Mouse (Mus musculus) thymus, adult 2 months (tissue): ENCODE measurements around the gene Gm527. TPM values are rescaled to one million over a fixed set of nuclear protein-coding genes. Genes with fewer than 3 reads are reported as not detected.
A peak's percentile ranks its signal among the peaks of the same experiment; 100 is the strongest.

Experiments
- DNase-seq: peaks from one replicate; pipeline ENCODE4 v3.0.0; 2021
- H3K27ac ChIP-seq: fragments of 200-500 bp; 2 replicates; pipeline ENCODE4 v1.5.1; 2012; ENCODE audit warnings: low read length, control low read depth; ENCODE audit not compliant: control insufficient read depth, insufficient read depth
- H3K27me3 ChIP-seq: fragments of 200-500 bp; 2 replicates; pipeline ENCODE4 v1.6.1; 2012; ENCODE audit warnings: mild to moderate bottlenecking, low read length, moderate library complexity, mixed read lengths; ENCODE audit not compliant: control insufficient read depth, insufficient read depth
- H3K36me3 ChIP-seq: fragments of 200-500 bp; 2 replicates; pipeline ENCODE4 v1.6.1; 2012; ENCODE audit warnings: mild to moderate bottlenecking, low read length, moderate library complexity; ENCODE audit not compliant: control insufficient read depth, insufficient read depth
- H3K4me1 ChIP-seq: fragments of 200-500 bp; replicated peaks from 2 replicates; pipeline ENCODE4 v1.6.1; 2012; ENCODE audit warnings: low read length; ENCODE audit not compliant: control insufficient read depth, insufficient read depth
- H3K4me3 ChIP-seq: fragments of 200-500 bp; 2 replicates; pipeline ENCODE4 v1.5.1; 2012; ENCODE audit warnings: mild to moderate bottlenecking, low read length, control low read depth, moderate library complexity; ENCODE audit not compliant: control insufficient read depth, insufficient read depth
- CTCF ChIP-seq: fragments of 200-500 bp; IDR thresholded peaks from 2 replicates; pipeline ENCODE4 v1.5.1; 2012; ENCODE audit warnings: mild to moderate bottlenecking, control low read depth, low read length, moderate library complexity, borderline replicate concordance; ENCODE audit not compliant: control insufficient read depth, poor library complexity, insufficient read depth; ENCODE audit errors: extremely low read depth
- POLR2A ChIP-seq: fragments of 200-500 bp; IDR thresholded peaks from 2 replicates; pipeline ENCODE4 v1.6.1; 2012; ENCODE audit warnings: mild to moderate bottlenecking, low read length, control low read depth, moderate library complexity; ENCODE audit not compliant: control insufficient read depth, poor library complexity, insufficient read depth; ENCODE audit errors: extremely low read depth
- WGBS: fragments of 180-500 bp; shearing (Covaris S2); methylation state at CpG from one replicate; pipeline ENCODE4 v1.1.7; 2018; 5-methylcytosine and 5-hydroxymethylcytosine counted together
- polyA plus RNA-seq: library from polyadenylated mRNA; depleted of rRNA; stranded (reverse); fragments of >200 nt; gene quantifications from 2 replicates; pipeline ENCODE4 v1.2.3, GENCODE M21; 2012; rRNA removed

The Gm527 gene
- polyA plus RNA-seq, result 0.89 and 1.3 TPM in 2 replicates

DNA sequence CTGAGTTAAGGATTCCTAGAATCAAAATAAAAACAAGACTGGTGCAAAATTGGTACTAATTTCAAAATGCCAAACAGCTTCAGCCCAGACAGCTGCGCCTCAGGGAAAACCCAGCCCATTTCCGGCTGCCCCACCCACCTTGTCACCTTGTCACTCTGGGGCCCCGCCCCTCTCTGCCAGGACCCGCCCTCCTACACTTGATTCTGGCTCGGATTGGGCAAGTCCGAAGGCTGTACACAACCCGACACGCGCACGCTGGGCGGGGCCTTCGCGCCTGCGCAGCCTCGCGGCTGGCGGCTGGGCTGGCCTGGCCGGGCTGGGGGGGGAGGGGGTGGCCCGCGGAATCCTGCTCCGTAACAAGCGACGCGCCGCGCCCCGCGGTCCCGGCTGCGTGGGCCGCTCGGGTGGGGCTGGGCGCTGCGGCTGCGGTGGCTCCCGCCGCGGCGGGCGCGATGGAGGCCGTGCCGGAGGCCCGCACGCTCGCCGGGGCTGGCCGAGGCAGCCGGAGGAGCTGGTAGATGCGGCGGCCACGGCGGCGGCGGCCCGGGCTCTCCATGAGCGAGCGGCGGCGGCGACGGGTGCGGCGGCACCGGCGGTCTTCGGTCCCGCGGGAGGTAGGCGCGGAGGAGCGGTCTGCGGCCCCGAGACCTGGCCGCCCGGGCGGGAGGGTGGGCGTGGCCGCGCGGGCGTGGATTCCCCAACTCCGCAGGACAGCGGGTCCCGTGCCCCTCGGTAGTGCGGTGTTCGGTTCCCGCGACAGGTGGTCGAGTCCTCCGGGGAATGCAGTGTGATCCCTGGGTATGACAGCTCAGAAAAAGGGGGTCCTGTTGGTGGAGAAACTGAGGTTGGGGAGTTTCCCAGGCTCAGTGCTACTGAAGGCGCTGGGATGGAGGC is at the start of gene Gm527:
Gm527 (plus strand) TSS at position 329 of the 894 bp plus-strand sequence.
- Histone ChIP-seq H3K4me3 (peak within 1 kb of the TSS; percentile 47), H3K36me3 (no peaks in the 10 kb centered on the region), H3K27ac (no peak within 1 kb of the TSS), H3K4me1 (peaks cover 2% of the 10 kb centered on the region), H3K27me3 (no peaks in the 10 kb centered on the region; the same call in 1 of the 2 replicates)
- peak; percentile 29; the same call in 1 of the 2 replicates for TF ChIP-seq CTCF
- TF ChIP-seq POLR2A, result 0 out of 2 replicates have a peak, but pooled peaks have one; percentile 57
- peak; percentile 96 for DNase-seq
- under 1% methylated on average over 93 of the region's 93 CpGs for WGBS

- H3K4me3 ChIP-seq, result no peak overlapping the region
- no peak for TF ChIP-seq CTCF
- no peak for TF ChIP-seq POLR2A
- DNase-seq, result no peak
- H3K4me1 ChIP-seq, result no peaks in the 10 kb centered on the region
- no peaks in the 10 kb centered on the region for H3K36me3 ChIP-seq
- 62% methylated on average over 4 of the region's 4 CpGs for WGBS
- H3K27ac ChIP-seq, result no peak overlapping the region
- H3K27me3 ChIP-seq, result no peaks in the 10 kb centered on the region
Measured at GRCm38 (mm10) chr12:64871103-64871502, 46.6 kb upstream of the Gm527 start.

- TF ChIP-seq CTCF (no peak), POLR2A (no peak)
- no peak overlapping the region for H3K27ac ChIP-seq
- H3K4me1 ChIP-seq, result no peaks in the 10 kb centered on the region
- H3K36me3 ChIP-seq, result no peaks in the 10 kb centered on the region
- H3K4me3 ChIP-seq, result no peak overlapping the region
- peak; percentile 45 for DNase-seq
- 55% methylated on average over 4 of the region's 4 CpGs for WGBS
- no peaks in the 10 kb centered on the region for H3K27me3 ChIP-seq
Measured at GRCm38 (mm10) chr12:64897060-64897730, 20.5 kb upstream of the Gm527 start.

- Histone ChIP-seq H3K36me3 (no peaks in the 10 kb centered on the region), H3K27ac (no peak overlapping the region), H3K4me3 (no peak overlapping the region), H3K4me1 (no peaks in the 10 kb centered on the region), H3K27me3 (no peaks in the 10 kb centered on the region)
- TF ChIP-seq CTCF (no peak), POLR2A (no peak)
- no peak for DNase-seq
- WGBS, result 45% methylated on average over 8 of the region's 8 CpGs
Measured at GRCm38 (mm10) chr12:64902506-64902905, 15.2 kb upstream of the Gm527 start.

GRCm38 (mm10) chr12:64903186-64903585 is 14.5 kb upstream of the Gm527 start:
- no peaks in the 10 kb centered on the region for H3K4me1 ChIP-seq
- no peaks in the 10 kb centered on the region for H3K27me3 ChIP-seq
- no peaks in the 10 kb centered on the region for H3K36me3 ChIP-seq
- H3K27ac ChIP-seq, result no peak overlapping the region
- TF ChIP-seq CTCF, result no peak
- no peak for TF ChIP-seq POLR2A
- 85% methylated on average over 8 of the region's 8 CpGs for WGBS
- H3K4me3 ChIP-seq, result no peak overlapping the region
- DNase-seq, result no peak

GRCm38 (mm10) chr12:64912996-64913395 is 4.7 kb upstream of the Gm527 start:
- WGBS, result 73% methylated on average over 6 of the region's 6 CpGs

More at GRCm38 (mm10) chr12:64912996-64913395, 4.7 kb upstream of the Gm527 start:
- Histone ChIP-seq H3K27me3 (no peaks in the 10 kb centered on the region; the same call in 1 of the 2 replicates), H3K4me3 (no peak overlapping the region), H3K4me1 (no peaks in the 10 kb centered on the region), H3K36me3 (no peaks in the 10 kb centered on the region), H3K27ac (no peak overlapping the region)
- DNase-seq, result no peak
- TF ChIP-seq CTCF, result no peak
- TF ChIP-seq POLR2A, result no peak
